Mouse (Mus musculus) hindbrain, embryonic 13.5 days (tissue): ENCODE measurements around the gene Btrc. TPM values are rescaled to one million over a fixed set of nuclear protein-coding genes. Genes with fewer than 3 reads are reported as not detected.
"Not testable (repeated sequence)": the region's sequence is repeated elsewhere in the genome, so short reads cannot be mapped to it uniquely, and the experiment has no call there.

ENCODE experiments used
- ATAC-seq: fragments of 200-750 bp; cut with Nextera tagmentation; 2 replicates; pipeline ENCODE4 v1.8.0; 2017; ENCODE audit warnings: moderate TSS enrichment; ENCODE audit not compliant: low FRiP score
- H3K27ac ChIP-seq: fragments of 300-500 bp; sonication (generic); 2 replicates; pipeline ENCODE4 v1.5.1; 2015; ENCODE audit warnings: inconsistent platforms, mild to moderate bottlenecking, moderate library complexity
- H3K27me3 ChIP-seq: fragments of 300-500 bp; sonication (generic); 2 replicates; pipeline ENCODE4 v1.6.1; 2015; ENCODE audit warnings: mild to moderate bottlenecking, inconsistent platforms
- H3K36me3 ChIP-seq: fragments of 300-500 bp; sonication (generic); 2 replicates; pipeline ENCODE4 v1.6.1; 2015; ENCODE audit warnings: mild to moderate bottlenecking, inconsistent platforms
- H3K4me1 ChIP-seq: fragments of 300-500 bp; sonication (generic); replicated peaks from 2 replicates; pipeline ENCODE4 v1.6.1; 2015; ENCODE audit warnings: inconsistent platforms
- H3K4me2 ChIP-seq: fragments of 300-500 bp; sonication (generic); 2 replicates; pipeline ENCODE4 v1.6.1; 2015; ENCODE audit warnings: inconsistent platforms, mild to moderate bottlenecking, moderate library complexity
- H3K4me3 ChIP-seq: fragments of 300-500 bp; sonication (generic); 2 replicates; pipeline ENCODE4 v1.5.1; 2015; ENCODE audit warnings: mild to moderate bottlenecking, inconsistent platforms
- H3K9ac ChIP-seq: fragments of 300-500 bp; sonication (generic); 2 replicates; pipeline ENCODE4 v1.6.1; 2015; ENCODE audit warnings: mild to moderate bottlenecking, inconsistent platforms
- H3K9me3 ChIP-seq: fragments of 300-500 bp; sonication (generic); 2 replicates; pipeline ENCODE4 v1.6.1; 2016; ENCODE audit warnings: inconsistent platforms
- WGBS: fragments of 180-500 bp; shearing (Covaris S2); methylation state at CpG from one replicate; pipeline ENCODE4 v1.1.7; 2015; 5-methylcytosine and 5-hydroxymethylcytosine counted together
- polyA plus RNA-seq: library from polyadenylated mRNA; unstranded; fragments of >200 nt; fragmentation: Nextera tagmentation; extraction: Ambion mirVana; gene quantifications from 2 replicates; pipeline ENCODE4 v1.2.1, GENCODE M21; 2015

Gene Btrc
- 67.5 and 71.6 TPM in 2 replicates for polyA plus RNA-seq

DNA sequence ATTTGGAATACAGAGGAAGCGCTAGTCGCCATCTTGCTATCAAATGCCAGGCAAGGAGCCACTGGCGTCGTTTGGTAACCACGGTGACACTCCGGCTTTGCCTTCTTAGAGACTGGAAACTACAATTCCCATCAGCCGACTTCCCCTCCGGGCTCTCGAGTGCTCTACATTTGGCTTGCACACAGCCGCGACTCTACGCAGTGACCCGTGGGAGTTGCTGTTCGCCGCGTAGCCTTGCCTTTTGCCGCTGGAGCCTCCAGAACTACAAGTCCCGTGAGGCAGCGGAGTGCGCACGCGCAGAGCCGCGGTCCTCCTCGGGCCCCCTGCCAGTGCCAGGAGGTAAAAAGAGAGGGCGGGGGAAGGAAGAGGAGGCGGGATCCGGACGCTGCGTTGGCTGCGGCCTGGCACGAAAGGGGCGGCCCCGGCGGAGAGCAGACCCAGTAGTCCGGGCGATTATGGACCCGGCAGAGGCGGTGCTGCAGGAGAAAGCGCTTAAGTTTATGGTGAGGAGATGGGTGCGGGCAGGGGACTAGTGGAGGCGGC, at the start of gene Btrc:
Btrc (plus strand) TSS at position 351 of the 543 bp plus-strand sequence.
- no peaks in the 10 kb centered on the region for H3K27me3 ChIP-seq
- H3K4me2 ChIP-seq, result peak within 1 kb of the TSS; percentile 70
- H3K36me3 ChIP-seq, result no peaks in the 10 kb centered on the region
- no peaks in the 10 kb centered on the region for H3K9me3 ChIP-seq
- H3K4me1 ChIP-seq, result peaks cover 23% of the 10 kb centered on the region
- peak within 1 kb of the TSS; percentile 76 for H3K4me3 ChIP-seq
- peak within 1 kb of the TSS; percentile 97 for H3K27ac ChIP-seq
- peak within 1 kb of the TSS; percentile 90 for H3K9ac ChIP-seq
- WGBS, result under 1% methylated on average over 41 of the region's 42 CpGs
- peak; percentile 99 for ATAC-seq

DNA sequence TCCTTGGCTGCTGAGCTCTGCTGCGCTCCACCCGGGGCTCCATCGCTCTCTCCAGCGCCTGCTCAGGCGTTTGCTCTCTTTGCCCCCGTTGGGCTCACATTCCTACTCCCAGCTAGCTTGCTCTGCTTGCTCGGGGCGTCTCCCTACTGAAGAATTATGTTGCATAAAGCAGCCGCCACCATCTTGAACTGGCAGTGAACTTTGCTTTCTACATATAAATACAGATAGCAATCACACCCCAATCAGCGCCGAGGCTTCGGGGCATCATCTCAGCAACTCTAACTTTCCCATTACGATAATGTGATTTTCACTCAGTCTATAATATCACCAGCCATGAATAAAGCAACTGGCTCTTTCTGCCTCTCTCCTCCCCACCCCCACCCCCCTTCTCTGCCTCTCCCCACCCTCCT, 46.1 kb upstream of the Btrc start:
- no peaks in the 10 kb centered on the region for H3K9me3 ChIP-seq
- 30% methylated on average over 13 of the region's 13 CpGs for WGBS
- peaks cover 30% of the 10 kb centered on the region for H3K4me1 ChIP-seq
- no peak overlapping the region for H3K4me3 ChIP-seq
- H3K36me3 ChIP-seq, result no peaks in the 10 kb centered on the region
- peak; percentile 77 for ATAC-seq
- peak overlapping the region; percentile 81 for H3K27ac ChIP-seq
- H3K4me2 ChIP-seq, result 0 out of 2 replicates have a peak overlapping the region, but pooled peaks have one; percentile 13
- peak overlapping the region; percentile 19; the same call in 1 of the 2 replicates for H3K9ac ChIP-seq
- H3K27me3 ChIP-seq, result 0 out of 2 replicates have a peak, but pooled peaks cover 6% of the 10 kb centered on the region

- no peak for ATAC-seq
- Histone ChIP-seq H3K4me3 (no peak overlapping the region), H3K36me3 (no peaks in the 10 kb centered on the region), H3K4me1 (peaks cover 23% of the 10 kb centered on the region), H3K9me3 (no peaks in the 10 kb centered on the region), H3K9ac (no peak overlapping the region), H3K27me3 (0 out of 2 replicates have a peak, but pooled peaks cover 6% of the 10 kb centered on the region), H3K27ac (no peak overlapping the region), H3K4me2 (no peak overlapping the region)
- 82% methylated on average over 5 of the region's 5 CpGs for WGBS
These were observed 42.5 kb upstream of the Btrc start for GRCm38 (mm10) chr19:45321062-45321461.

DNA sequence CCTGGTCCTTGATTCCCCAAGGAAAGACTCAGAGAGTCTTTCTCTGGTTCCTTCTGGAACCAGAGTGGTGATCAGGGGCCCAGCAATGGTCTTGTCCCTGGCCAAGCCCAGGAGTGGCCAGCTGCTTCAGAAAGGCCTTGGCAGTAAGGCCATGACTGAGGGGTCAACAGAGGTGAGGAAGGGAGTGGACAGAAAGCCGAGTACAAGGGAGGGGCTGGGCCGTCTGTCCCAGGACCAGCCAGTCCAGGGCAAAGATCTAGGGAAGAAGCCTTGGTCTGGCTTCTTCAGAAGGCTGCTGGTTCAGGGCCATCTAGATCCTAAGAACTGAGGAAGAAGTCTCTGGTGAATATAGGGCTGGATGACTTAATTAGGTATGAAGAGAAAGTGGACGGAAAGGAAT, 34.5 kb upstream of the Btrc start:
- H3K4me1 ChIP-seq, result peaks cover 37% of the 10 kb centered on the region
- H3K36me3 ChIP-seq, result no peaks in the 10 kb centered on the region
- ATAC-seq, result no peak
- H3K9ac ChIP-seq, result 0 out of 2 replicates have a peak overlapping the region, but pooled peaks have one; percentile 46
- no peak overlapping the region; the same call in 1 of the 2 replicates for H3K4me2 ChIP-seq
- no peaks in the 10 kb centered on the region for H3K9me3 ChIP-seq
- H3K27me3 ChIP-seq, result peaks cover 17% of the 10 kb centered on the region
- H3K27ac ChIP-seq, result peak overlapping the region; percentile 85
- no peak overlapping the region for H3K4me3 ChIP-seq
- 30% methylated on average over 3 of the region's 3 CpGs for WGBS

- ATAC-seq, result peak; percentile 58
- H3K4me1 ChIP-seq, result peaks cover 37% of the 10 kb centered on the region
- peak overlapping the region; percentile 85 for H3K27ac ChIP-seq
- no peaks in the 10 kb centered on the region for H3K9me3 ChIP-seq
- peaks cover 17% of the 10 kb centered on the region for H3K27me3 ChIP-seq
- WGBS, result 3% methylated on average over 24 of the region's 24 CpGs
- no peak overlapping the region for H3K4me3 ChIP-seq
- H3K9ac ChIP-seq, result peak overlapping the region; percentile 46
- H3K36me3 ChIP-seq, result no peaks in the 10 kb centered on the region
- H3K4me2 ChIP-seq, result peak overlapping the region; percentile 38
These were observed 33.7 kb upstream of the Btrc start for GRCm38 (mm10) chr19:45329748-45330298.

GRCm38 (mm10) chr19:45336718-45337117, 26.8 kb upstream of the Btrc start:
- Histone ChIP-seq H3K9me3 (no peaks in the 10 kb centered on the region), H3K4me1 (peaks cover 27% of the 10 kb centered on the region), H3K36me3 (no peaks in the 10 kb centered on the region), H3K9ac (no peak overlapping the region), H3K4me3 (no peak overlapping the region), H3K27ac (peak overlapping the region; percentile 91; the same call in 1 of the 2 replicates), H3K27me3 (no peaks in the 10 kb centered on the region), H3K4me2 (no peak overlapping the region)
- 72% methylated on average over 6 of the region's 6 CpGs for WGBS
- ATAC-seq, result no peak

DNA sequence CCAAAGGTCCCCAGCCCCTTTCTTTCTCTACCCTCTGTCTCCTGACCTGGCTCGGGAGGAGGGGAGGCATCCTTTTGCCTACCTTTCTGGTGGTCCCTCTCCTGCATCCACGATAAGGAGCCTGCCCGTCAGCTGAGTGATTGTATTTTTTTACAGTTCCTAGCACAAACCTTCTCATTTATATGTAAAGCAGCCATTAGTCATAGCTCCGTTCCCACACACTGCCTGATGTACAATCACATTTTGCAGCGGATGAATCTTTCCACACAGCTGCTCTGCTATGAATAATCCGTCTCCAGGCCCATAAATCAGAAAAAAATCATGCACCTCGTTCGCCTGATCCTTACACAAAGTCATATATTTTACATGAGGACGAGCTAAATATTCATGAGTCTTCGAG, 25.4 kb upstream of the Btrc start:
- H3K27me3 ChIP-seq, result no peaks in the 10 kb centered on the region
- ATAC-seq, result peak; percentile 46; the same call in 1 of the 2 replicates
- peaks cover 27% of the 10 kb centered on the region for H3K4me1 ChIP-seq
- H3K36me3 ChIP-seq, result no peaks in the 10 kb centered on the region
- 29% methylated on average over 10 of the region's 10 CpGs for WGBS
- H3K9ac ChIP-seq, result peak overlapping the region; percentile 25; the same call in 1 of the 2 replicates
- peak overlapping the region; percentile 91 for H3K27ac ChIP-seq
- no peak overlapping the region for H3K4me3 ChIP-seq
- no peaks in the 10 kb centered on the region for H3K9me3 ChIP-seq
- peak overlapping the region; percentile 31 for H3K4me2 ChIP-seq

DNA sequence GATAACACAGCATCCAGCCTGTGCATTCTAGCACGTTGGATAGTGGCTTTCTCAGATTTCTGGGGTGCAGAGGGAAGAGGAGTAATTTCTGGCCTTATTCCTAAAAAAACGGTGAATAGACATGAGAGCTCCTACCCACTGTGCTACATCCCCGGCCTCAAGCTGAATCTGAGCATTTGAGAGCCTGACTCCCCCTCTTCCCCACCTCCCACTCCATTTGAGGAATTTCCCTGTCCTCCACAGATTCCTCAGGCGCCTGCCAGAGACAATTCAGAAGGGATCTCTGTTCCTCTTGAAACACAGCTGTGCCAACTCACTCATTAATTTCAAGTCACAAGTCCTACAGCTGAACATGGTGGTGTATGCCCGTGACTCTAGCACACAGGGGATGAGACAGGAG, 19.6 kb upstream of the Btrc start:
- Histone ChIP-seq H3K36me3 (no peaks in the 10 kb centered on the region), H3K9me3 (no peaks in the 10 kb centered on the region), H3K9ac (no peak overlapping the region), H3K4me2 (no peak overlapping the region), H3K4me1 (peaks cover 2% of the 10 kb centered on the region; the same call in 1 of the 2 replicates), H3K27me3 (no peaks in the 10 kb centered on the region), H3K27ac (no peak overlapping the region), H3K4me3 (no peak overlapping the region)
- WGBS, result 69% methylated on average over 5 of the region's 5 CpGs
- no peak for ATAC-seq

DNA sequence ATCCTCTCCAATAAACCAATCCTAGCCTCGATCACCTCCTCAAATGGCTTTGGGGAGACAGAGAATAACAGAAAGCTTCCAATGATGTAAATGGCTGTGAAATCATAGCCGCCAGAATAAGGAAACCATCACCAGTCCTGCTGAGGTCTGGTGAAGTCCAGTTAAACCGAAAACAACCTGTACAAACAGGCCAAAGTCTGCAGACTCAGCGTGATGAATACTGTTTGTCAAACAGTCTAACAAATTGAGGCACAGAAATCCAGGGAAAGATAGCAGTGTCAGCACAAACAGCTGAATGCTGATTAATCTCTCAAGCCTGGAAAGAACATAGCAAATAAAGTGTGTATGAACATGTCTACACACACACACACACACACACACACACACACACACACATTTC, 15.3 kb upstream of the Btrc start:
- Histone ChIP-seq H3K4me2 (no peak overlapping the region), H3K4me1 (peaks cover 3% of the 10 kb centered on the region; the same call in 1 of the 2 replicates), H3K27ac (0 out of 2 replicates have a peak overlapping the region, but pooled peaks have one; percentile 44), H3K9me3 (no peaks in the 10 kb centered on the region), H3K27me3 (no peaks in the 10 kb centered on the region), H3K4me3 (no peak overlapping the region), H3K36me3 (no peaks in the 10 kb centered on the region), H3K9ac (no peak overlapping the region)
- WGBS, result 62% methylated on average over 4 of the region's 4 CpGs
- ATAC-seq, result no peak

GRCm38 (mm10) chr19:45350456-45350855, 13.1 kb upstream of the Btrc start:
- H3K36me3 ChIP-seq, result no peaks in the 10 kb centered on the region
- 61% methylated on average over 12 of the region's 12 CpGs for WGBS
- no peaks in the 10 kb centered on the region for H3K9me3 ChIP-seq
- H3K27me3 ChIP-seq, result no peaks in the 10 kb centered on the region
- no peak overlapping the region for H3K9ac ChIP-seq
- H3K4me2 ChIP-seq, result no peak overlapping the region
- H3K27ac ChIP-seq, result no peak overlapping the region
- H3K4me1 ChIP-seq, result peaks cover 3% of the 10 kb centered on the region; the same call in 1 of the 2 replicates
- no peak for ATAC-seq
- H3K4me3 ChIP-seq, result no peak overlapping the region

DNA sequence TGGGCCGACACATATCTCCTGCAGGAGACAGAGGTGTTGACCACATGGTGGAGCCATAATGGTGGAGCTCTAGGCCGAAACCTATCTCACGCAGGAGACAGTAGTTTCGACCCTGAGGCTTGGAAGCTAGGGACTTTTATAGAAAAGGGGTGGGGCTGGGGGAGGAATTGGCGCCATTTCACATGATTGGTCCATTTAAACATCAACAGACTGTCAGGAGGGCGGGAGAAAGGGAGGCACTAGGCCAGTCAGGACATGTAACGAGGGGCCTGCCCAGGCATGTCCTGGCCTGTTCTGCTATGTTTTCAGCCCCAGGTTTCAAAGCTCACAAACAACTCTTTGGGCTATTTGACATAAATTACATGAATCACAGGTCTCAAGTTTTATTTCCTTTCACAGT, 10.8 kb upstream of the Btrc start:
- not testable (repeated sequence) for H3K36me3 ChIP-seq, H3K27ac ChIP-seq, H3K9ac ChIP-seq, H3K9me3 ChIP-seq, H3K4me1 ChIP-seq, H3K27me3 ChIP-seq, ATAC-seq, H3K4me3 ChIP-seq, H3K4me2 ChIP-seq
- WGBS, result 91% methylated on average over 7 of the region's 7 CpGs

DNA sequence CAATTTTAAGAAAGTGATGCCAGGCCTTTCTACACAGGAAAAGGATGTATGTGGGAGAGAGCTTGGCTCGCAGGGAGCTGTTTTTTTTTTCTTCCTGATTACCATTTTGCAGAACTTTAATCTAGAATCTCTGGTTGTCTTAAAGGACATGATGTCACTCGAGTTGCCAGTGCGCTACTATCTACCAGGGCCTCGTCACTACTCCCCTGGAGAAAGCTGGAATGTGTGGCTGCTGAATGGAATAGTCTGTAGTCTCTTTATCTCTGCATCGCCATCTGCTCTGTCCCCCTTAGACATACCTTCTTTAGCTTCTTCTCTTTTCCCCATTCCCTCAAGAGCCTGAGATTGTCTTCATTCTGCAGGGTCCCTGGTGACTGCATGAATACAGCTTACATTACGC, 7.9 kb upstream of the Btrc start:
- no peak for ATAC-seq
- Histone ChIP-seq H3K27me3 (no peaks in the 10 kb centered on the region), H3K27ac (no peak overlapping the region), H3K4me2 (no peak overlapping the region), H3K9ac (no peak overlapping the region), H3K36me3 (no peaks in the 10 kb centered on the region), H3K4me3 (no peak overlapping the region), H3K4me1 (peaks cover 3% of the 10 kb centered on the region; the same call in 1 of the 2 replicates), H3K9me3 (no peaks in the 10 kb centered on the region)
- 82% methylated on average over 6 of the region's 6 CpGs for whole genome bisulfite sequencing

- H3K36me3 ChIP-seq, H3K9ac ChIP-seq, ATAC-seq, H3K9me3 ChIP-seq, H3K27me3 ChIP-seq, H3K4me3 ChIP-seq, H3K4me1 ChIP-seq, H3K27ac ChIP-seq, H3K4me2 ChIP-seq: not testable (repeated sequence)
- WGBS, result 87% methylated on average over 6 of the region's 6 CpGs
These were observed 6.7 kb upstream of the Btrc start for GRCm38 (mm10) chr19:45356868-45357267.
